Mouse (Mus musculus) hindbrain, postnatal 0 days (tissue): ENCODE measurements at regions not wholly inside any gene's neighbourhood (a gene's known extent, or its start where the extent isn't known, plus 50 kb on each side); places are given as distances from the start of the nearest gene placed in this dataset.

Experiments
- ATAC-seq: fragments of 200-750 bp; cut with Nextera tagmentation; 2 replicates; pipeline ENCODE4 v1.8.0; 2017; ENCODE audit warnings: mild to moderate bottlenecking, moderate TSS enrichment, moderate library complexity
- DNase-seq: peaks from one replicate; pipeline ENCODE4 v3.0.0-alpha.2; 2015; ENCODE audit warnings: low spot score
- H3K27ac ChIP-seq: fragments of 300-500 bp; sonication (generic); 2 replicates; pipeline ENCODE4 v1.5.1; 2014; ENCODE audit warnings: mild to moderate bottlenecking
- H3K27me3 ChIP-seq: fragments of 300-500 bp; sonication (generic); 2 replicates; pipeline ENCODE4 v1.6.1; 2014; ENCODE audit warnings: low read length, mixed read lengths; ENCODE audit not compliant: insufficient read depth
- H3K36me3 ChIP-seq: fragments of 300-500 bp; sonication (generic); 2 replicates; pipeline ENCODE4 v1.6.1; 2014; ENCODE audit warnings: low read length, mixed read lengths; ENCODE audit not compliant: insufficient read depth
- H3K4me1 ChIP-seq: fragments of 300-500 bp; sonication (generic); 2 replicates; pipeline ENCODE4 v1.6.1; 2014; ENCODE audit warnings: antibody characterized with exemption, low read length, mixed read lengths; ENCODE audit not compliant: insufficient read depth
- H3K4me2 ChIP-seq: fragments of 300-500 bp; sonication (generic); 2 replicates; pipeline ENCODE4 v1.6.1; 2014; ENCODE audit warnings: low read depth, mild to moderate bottlenecking, low read length, moderate library complexity, mixed read lengths
- H3K4me3 ChIP-seq: fragments of 300-500 bp; sonication (generic); 2 replicates; pipeline ENCODE4 v1.5.1; 2014; ENCODE audit warnings: low read length
- H3K9ac ChIP-seq: fragments of 300-500 bp; sonication (generic); replicated peaks from 2 replicates; pipeline ENCODE4 v1.6.1; 2014; ENCODE audit warnings: mild to moderate bottlenecking, low read length, moderate library complexity, mixed read lengths
- H3K9me3 ChIP-seq: fragments of 300-500 bp; sonication (generic); 2 replicates; pipeline ENCODE4 v1.6.1; 2016; ENCODE audit warnings: low read length, mixed read lengths
- CTCF ChIP-seq: IDR thresholded peaks from 2 replicates; pipeline ENCODE4 v1.5.1; 2016; ENCODE audit warnings: antibody characterized with exemption, control low read depth, low read depth
- WGBS: fragments of 180-500 bp; shearing (Covaris S2); extraction: QIAGEN DNeasy Blood & Tissue Kit; methylation state at CpG from one replicate; pipeline ENCODE4 v1.1.7; 2014; 5-methylcytosine and 5-hydroxymethylcytosine counted together

DNA sequence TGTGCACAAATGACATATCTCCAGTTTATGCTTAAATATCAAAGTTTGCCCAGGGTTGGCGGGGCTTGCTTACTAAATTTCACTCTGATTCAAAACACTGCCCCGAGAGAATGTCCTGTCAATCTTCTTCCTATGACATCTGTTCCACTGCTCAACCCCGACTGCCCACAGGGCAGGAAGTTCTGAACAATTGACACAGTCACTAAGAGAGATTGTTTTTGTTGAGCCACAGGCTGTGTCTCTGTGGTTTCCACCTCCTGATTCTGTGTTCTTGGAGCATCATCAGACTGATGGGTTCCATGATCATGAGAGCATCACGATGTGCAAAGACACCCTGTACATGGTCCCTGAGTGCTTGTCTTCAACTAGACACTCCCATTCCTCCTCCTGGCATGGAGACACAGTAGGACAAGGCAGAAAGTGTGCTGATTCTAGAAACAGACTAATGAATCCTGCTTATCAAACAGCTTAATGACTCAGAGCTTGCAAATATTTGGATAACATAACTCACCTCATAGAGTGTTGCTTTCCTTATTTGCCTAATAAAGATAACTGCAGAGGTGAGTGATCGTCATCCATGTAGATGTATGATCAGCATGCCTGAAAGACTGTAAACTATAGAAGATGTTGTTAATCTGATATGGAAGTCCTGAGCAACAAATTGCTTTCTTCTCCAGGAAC lies 82.4 kb upstream of the Fggy start:
- Histone ChIP-seq H3K4me1 (no peaks in the 10 kb centered on the region), H3K4me2 (no peak overlapping the region), H3K9me3 (no peaks in the 10 kb centered on the region), H3K27me3 (no peaks in the 10 kb centered on the region), H3K4me3 (no peak overlapping the region), H3K27ac (no peak overlapping the region), H3K9ac (no peak overlapping the region), H3K36me3 (no peaks in the 10 kb centered on the region)
- TF ChIP-seq CTCF = no peak
- 76% methylated on average over 5 of the region's 5 CpGs for WGBS
- ATAC-seq (no peak), DNase-seq (no peak)

DNA sequence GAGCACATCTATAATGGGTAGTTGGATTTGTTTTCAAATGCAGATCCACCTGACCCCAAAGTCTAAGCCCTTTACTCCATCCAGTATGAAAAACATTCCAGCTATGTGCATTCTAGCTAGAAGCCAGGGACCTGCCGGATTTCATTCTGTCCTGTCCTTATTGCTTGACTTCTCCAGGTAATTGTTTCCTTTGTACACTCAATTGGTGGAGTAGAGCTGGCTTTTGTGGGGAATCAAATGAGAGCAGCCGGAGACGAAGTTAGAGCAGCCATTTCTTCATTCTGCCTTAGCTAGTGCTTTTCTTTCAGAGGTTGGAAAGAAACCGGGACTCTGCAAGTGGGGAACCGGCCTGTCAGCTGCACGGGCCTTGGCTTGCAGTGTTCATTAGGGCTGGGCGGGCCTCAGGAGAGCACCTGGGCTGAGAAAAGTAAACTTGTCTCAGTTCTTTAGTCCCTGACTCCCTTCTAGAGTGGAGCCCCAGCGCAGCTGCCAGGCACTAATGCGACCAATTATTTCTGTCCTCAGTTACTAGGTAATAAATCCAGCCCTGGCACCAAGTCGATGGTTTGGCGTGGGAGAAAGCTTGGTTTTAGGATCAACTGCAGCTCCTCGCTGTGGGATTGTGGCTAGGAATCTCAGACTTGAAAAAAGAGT lies 81.1 kb upstream of the Fggy start:
- Histone ChIP-seq H3K4me2 (no peak overlapping the region), H3K4me1 (no peaks in the 10 kb centered on the region), H3K27me3 (no peaks in the 10 kb centered on the region), H3K9ac (no peak overlapping the region), H3K4me3 (no peak overlapping the region), H3K9me3 (no peaks in the 10 kb centered on the region), H3K36me3 (no peaks in the 10 kb centered on the region), H3K27ac (no peak overlapping the region)
- DNase-seq (peak; percentile 25), ATAC-seq (no peak)
- WGBS = 65% methylated on average over 12 of the region's 12 CpGs
- no peak for TF ChIP-seq CTCF

DNA sequence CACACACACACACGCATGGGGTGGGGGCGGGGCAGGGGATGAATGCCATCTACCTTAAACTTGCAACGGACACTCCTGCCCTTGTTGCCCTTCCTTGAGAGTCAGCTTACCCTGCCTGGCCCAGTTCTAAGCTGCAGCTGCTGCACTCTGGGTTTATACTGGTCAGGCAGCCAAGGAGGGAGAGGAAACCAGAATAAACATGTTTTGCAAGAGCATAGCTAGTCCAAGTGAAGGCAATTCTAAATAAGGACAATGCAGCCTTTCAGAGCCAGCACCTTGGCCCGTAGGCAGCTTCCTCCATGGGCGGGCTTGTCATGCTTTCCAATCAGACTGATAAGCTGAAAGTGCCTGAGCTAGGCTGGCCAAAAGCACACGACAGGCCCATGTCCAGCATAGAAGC lies 73.7 kb upstream of the Fggy start:
- Histone ChIP-seq H3K4me1 (no peaks in the 10 kb centered on the region), H3K27me3 (no peaks in the 10 kb centered on the region), H3K4me3 (no peak overlapping the region), H3K36me3 (no peaks in the 10 kb centered on the region), H3K9me3 (no peaks in the 10 kb centered on the region), H3K4me2 (no peak overlapping the region), H3K27ac (no peak overlapping the region; the same call in 1 of the 2 replicates), H3K9ac (no peak overlapping the region)
- ATAC-seq = peak; percentile 66
- WGBS = 71% methylated on average over 6 of the region's 6 CpGs
- DNase-seq = no peak
- TF ChIP-seq CTCF = no peak

DNA sequence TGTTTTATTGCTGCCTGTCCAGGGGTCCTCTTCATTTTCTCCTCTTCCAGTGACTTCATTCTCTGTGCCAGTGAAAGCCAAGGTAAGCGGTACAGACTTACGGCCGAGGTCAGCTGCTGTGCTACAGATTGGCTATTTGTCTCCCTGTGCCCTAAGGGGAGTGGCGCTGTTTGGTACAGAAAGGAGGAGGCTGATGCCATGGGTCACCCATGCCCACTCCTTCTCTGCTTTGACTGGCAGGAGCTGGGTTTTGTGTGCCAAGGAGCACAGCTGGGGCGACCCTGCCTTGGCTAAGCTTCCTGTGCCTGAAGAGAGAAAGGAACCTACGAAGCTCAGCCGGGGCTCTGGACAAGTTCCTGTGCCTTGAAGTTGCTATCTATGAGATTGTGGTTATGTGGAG lies 70.0 kb upstream of the Fggy start:
- Histone ChIP-seq H3K4me2 (no peak overlapping the region), H3K9ac (no peak overlapping the region), H3K36me3 (no peaks in the 10 kb centered on the region), H3K4me1 (no peaks in the 10 kb centered on the region), H3K9me3 (no peaks in the 10 kb centered on the region), H3K27me3 (no peaks in the 10 kb centered on the region), H3K4me3 (no peak overlapping the region), H3K27ac (no peak overlapping the region)
- no peak for TF ChIP-seq CTCF
- peak; percentile 40 for DNase-seq
- 52% methylated on average over 7 of the region's 7 CpGs for WGBS
- ATAC-seq = 0 out of 2 replicates have a peak, but pooled peaks have one; percentile 58

DNA sequence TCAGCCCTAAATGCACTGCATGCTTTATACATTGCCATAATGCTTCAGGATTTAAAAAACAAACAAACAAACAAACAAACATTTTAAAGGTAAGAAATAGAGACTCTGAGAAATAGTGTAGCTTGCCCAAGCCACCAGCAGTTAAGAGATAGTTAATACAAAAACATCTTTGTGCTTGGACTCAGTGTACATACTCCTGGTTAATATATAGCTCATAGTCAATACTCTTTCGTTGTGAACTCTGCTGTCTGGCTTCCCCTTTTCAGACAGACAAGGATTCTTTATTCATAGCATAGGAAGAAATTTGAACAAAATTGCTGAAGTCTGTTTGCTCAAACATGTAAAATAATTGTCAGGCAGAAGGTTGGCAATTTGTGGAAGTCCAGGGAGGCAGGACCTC lies 69.3 kb upstream of the Fggy start:
- H3K9me3 ChIP-seq = no peaks in the 10 kb centered on the region
- no peak overlapping the region for H3K4me2 ChIP-seq
- H3K4me1 ChIP-seq = no peaks in the 10 kb centered on the region
- no peak for TF ChIP-seq CTCF
- no peaks in the 10 kb centered on the region for H3K27me3 ChIP-seq
- no peaks in the 10 kb centered on the region for H3K36me3 ChIP-seq
- ATAC-seq = no peak
- no peak overlapping the region for H3K9ac ChIP-seq
- 84% methylated on average over 1 of the region's 1 CpGs for WGBS
- H3K27ac ChIP-seq = no peak overlapping the region
- DNase-seq = no peak
- H3K4me3 ChIP-seq = no peak overlapping the region

DNA sequence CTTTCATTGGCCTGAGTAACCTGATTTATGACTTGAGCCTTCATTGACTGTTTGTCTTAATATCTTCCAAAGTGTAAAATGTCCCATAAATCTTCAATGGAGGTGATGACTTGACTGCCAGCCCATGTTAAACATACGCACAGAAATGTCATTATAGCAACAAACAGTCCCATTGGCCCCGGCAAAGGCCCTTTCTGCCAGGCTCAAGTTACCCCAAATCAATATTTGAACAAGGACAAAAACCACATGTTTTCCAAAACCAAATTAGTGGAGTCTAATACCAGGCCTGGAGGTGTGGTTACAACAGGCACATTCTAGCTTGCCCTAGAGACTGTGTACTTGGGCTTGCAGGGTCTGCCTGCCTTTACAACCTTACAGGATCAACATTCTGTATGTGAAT lies 68.2 kb upstream of the Fggy start:
- TF ChIP-seq CTCF = no peak
- Histone ChIP-seq H3K27ac (no peak overlapping the region), H3K4me2 (no peak overlapping the region), H3K4me3 (no peak overlapping the region), H3K27me3 (no peaks in the 10 kb centered on the region), H3K9ac (no peak overlapping the region), H3K4me1 (no peaks in the 10 kb centered on the region), H3K36me3 (no peaks in the 10 kb centered on the region), H3K9me3 (no peaks in the 10 kb centered on the region)
- 89% methylated on average over 2 of the region's 2 CpGs for WGBS
- ATAC-seq (no peak), DNase-seq (no peak)

DNA sequence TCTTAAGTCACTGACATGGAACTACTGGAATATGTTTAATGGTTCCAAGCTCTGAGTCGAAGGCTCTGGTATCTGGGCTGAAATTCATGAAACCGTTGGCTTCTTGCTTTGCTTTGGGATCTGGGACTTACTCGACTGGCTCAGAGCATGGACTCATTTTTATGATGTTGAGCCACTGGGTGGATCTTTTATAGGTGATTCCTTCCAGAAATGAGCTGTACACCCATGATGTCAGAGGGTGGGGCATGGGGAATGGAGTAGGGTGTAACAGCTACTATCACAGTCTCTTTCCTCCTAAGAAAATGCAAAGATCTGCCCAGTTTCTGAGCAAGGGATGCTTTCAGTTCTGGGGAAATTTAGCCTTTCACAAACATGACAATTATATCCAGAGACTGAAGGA lies 57.0 kb upstream of the Fggy start:
- Histone ChIP-seq H3K4me1 (no peaks in the 10 kb centered on the region), H3K4me3 (no peak overlapping the region), H3K9me3 (no peaks in the 10 kb centered on the region), H3K27me3 (no peaks in the 10 kb centered on the region), H3K9ac (no peak overlapping the region), H3K36me3 (no peaks in the 10 kb centered on the region), H3K4me2 (no peak overlapping the region), H3K27ac (no peak overlapping the region)
- WGBS = 85% methylated on average over 3 of the region's 3 CpGs
- ATAC-seq = no peak
- DNase-seq = no peak
- TF ChIP-seq CTCF = no peak
